Mouse (Mus musculus) c-Kit-positive CD71-negative TER-119-negative erythroid progenitor cells, embryonic 14.5 days (primary cell): ENCODE results near the gene Fgfr2.
"Not testable (repeated sequence)": the region's sequence is repeated elsewhere in the genome, so short reads cannot be mapped to it uniquely, and the experiment has no call there.

Experiments used
- DNase-seq: peaks from one replicate; pipeline ENCODE4 v3.0.0-alpha.2; 2013; ENCODE audit warnings: low read depth

Gene Fgfr2

DNA sequence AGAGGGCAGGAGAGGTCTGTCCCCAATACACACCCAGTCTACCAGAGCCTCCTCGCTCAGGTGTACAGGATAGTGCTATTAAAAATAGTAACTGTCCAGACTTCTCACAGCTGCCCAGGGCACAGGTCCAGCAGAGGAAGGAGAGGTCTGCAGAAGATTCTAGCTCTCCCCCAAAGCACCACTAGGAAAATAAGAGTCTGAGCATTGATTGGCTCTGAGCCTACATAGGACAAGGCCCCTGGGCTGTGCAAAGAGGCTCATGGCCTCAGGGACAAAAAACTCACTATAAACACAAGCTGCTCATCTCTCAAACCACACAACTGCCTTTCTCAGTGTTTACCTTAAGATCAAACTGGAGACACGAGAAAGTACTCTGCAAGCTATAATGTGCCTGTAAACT is 679.4 kb downstream of the Fgfr2 start:
- DNase-seq, result no peak

DNA sequence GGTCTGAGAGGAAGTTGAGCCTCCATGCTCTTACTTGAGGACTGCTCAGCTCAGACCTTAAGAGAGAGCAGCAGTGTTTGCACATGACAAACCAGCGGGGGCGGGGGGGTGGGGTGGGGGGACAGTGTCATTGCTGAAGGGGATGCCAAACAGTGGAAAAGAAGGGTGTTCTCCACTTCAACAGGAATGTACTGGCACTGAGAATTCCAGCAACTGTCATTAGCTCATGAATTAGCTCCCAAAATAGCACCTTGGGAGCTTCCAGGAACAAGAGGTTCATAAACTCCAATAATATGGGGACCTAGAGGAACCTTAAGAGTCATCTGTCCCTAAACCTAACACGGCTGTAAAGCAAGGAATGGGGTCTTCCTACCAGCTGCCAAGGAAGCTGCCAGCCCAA is 680.0 kb downstream of the Fgfr2 start:
- DNase-seq, result no peak

DNA sequence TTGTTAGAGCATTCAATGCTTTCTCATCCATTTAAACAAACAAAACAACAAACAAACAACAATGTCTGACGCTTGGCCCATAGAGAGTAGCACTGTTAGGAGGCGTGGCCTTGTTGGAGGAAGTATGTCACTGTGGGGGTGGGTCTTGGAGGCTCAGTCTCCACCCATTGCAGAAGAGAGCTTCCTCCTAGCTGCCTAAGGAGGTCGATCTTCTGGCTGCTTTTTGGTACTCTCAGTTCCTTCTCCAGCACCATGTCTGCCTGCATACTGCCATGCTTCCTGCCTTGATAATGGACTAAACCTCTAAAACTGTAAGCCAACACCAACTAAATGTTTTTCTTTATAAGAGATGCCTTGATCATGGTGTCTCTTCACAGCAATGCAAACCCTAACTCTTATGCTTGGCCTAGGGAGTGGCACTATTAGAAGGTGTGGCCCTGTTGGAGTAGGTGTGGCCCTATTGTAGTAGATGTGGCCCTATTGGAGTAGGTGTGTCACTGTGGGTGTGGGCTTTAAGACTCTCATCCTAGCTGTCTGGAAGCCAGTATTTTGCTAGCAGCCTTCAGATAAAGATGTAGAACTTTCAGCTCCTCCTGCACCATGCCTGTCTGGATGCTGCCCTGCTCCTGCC is 680.9 kb downstream of the Fgfr2 start:
- not testable (repeated sequence) for DNase-seq

DNA sequence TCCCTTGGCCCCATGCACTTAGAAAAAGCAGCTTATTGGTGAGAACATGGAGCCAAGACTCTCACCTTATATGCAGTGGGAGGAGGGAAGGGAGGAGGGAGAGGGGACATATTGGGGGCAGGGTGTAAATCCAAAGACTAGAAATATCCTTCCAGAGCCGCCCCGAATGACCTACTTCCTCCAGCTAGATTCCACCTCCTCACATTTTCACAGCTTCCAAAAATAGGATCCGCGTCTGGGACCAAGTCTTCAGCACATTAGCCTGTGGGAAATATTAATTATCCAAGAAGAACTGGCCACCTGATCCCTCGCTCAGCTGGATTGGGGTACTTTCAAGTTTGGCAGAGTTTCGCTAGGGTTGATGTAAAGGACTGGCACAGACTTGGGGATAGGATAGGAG is 683.2 kb downstream of the Fgfr2 start:
- DNase-seq, result no peak

DNA sequence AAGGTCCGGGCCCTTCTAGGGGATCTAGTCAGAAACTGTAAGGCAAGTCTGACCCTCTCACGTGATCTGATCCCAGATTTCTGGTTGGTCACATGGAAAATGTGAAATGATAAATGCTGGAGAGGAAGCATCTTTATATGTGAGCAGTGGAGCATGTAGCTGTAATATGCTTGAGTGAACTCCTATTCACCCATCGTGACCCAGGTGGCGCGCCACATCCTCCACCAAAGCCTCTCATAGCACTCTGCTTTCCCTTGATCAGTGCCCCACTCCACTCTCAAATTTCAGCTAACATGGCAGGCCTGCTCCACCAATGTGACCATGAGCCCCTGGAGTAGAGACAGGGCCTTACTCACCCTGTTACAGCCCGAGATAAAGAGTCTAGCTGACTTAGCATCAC is 685.1 kb downstream of the Fgfr2 start:
- no peak for DNase-seq

DNA sequence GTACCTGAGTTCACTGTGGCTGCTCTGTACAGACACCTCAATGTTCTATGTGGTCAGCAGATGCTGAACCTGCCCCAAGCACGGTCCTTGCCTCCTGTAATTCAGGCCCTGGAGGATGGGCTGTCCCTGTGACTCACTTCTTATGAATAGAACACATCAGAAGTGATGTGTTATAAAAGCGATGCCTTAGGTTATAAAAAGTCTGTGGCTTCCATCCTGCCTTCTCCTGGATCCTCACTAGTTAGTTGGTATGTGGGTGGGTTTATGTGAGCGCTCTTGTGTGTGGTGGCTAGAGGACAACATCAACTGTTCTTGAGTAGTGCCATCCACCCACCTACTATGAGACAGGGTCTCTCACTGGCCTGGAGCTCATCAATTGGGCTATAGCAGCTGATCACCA is 685.7 kb downstream of the Fgfr2 start:
- DNase-seq, result no peak

DNA sequence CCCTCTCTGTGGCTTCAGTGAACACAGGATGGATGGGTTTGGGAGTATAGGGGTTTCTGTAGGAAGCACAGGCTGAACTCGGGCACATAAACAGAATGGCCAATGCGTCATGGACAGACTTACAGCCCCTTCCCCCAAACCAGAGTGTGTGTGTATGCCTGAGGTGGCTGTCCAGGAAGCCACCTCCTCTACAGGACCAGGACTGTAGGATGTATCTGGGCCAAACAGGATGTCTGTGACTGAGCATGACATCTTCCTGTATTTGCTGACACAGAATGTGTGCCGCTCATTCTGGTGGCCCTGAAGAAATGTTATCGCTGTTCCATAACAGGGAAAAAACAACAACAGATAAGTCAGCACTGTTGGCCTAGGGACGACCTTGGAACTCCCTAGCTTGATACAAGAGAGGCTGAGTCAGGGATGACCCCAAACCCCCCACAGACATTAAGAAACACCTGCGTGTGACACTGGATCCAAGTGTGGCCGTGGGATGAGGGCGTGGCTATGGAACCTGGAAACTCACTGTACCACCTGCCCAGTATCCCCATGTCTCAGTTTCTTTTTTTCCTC is 687.6 kb downstream of the Fgfr2 start:
- no peak for DNase-seq

DNA sequence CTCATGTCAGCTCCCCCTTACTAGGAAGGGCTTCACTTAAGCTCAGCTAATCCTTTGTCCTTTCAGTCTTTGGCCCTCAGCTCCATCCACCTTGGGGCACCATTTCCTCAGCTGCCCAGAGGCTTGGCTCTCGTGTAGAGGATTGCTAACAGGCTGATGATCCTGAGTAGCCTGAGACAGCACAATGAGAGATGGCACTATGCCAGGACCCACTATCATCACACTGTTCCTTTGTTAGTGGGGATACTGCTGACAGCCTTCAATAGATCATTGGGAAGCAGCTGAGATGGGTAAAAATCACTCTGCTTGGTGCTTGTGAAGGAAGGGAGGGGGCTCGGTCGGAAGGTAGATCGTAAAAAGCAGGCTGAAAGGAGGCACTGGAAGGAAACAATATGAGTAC is 693.8 kb downstream of the Fgfr2 start:
- DNase-seq, result no peak

DNA sequence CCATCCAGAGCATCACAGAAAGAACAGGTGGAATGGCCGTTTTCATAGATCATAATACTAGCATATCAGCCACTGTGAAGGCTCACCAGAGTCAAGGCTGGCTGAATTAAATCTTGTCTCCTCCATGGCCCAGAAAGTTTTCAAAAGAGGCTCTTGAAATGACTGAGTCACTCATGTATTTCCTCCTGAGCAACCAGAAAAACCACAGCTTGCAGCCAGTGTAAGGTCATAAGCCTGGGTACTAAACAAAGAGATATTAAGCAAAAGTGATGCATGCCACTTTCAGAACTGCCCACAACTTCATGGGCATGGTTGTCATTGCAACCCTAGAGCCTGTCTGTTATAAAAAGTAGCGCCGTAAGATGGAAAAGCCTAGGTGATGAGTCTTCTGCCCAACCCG is 694.8 kb downstream of the Fgfr2 start:
- DNase-seq, result peak; percentile 23

DNA sequence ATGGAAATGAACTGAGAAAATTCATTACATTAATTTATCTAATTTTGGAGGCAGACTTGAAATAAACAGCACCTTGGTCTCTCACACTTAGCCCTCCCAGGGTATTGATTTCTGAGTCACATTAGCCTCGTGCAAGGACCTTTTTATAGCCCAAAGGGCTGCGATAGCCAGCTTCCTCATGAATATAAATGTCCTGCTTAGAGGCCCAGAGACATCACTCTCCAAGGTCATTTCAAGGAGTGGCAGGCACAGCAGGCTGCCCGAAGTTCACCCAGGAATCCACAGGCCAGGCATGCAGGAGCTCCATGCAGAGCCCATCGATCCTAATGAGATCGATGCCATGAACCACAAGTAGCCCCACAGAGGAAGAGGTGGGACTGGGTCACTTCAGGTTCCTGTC is 697.1 kb downstream of the Fgfr2 start:
- no peak for DNase-seq

DNA sequence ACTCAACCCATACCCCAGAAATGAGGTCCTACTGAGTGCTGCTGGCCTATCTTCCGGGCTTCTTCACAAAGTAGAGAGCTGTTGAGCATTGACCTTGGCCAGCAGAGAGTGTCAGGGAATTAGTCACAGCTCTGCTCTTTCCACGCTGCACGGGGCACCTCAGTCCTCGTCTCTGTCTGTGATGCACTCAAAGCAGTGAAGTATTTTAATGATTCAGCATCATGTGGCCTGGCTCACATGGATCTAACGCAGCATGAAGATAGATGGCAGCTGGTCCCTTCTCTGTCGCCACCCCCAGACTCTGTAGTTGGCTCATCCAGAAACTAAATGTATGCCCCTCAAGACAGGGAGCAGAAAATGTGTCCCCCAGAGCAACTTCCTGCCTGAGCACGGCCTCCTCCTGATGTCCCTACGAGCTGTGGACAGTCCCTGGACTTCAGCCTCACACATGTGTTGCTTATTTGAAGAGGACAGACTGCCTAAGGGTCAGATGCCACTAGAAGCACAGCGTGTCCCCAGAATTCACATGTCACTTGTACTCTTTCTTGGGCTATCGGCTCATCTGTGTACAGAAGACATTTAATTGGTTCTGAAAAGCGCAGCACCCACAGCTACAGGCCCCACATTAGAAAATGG is 697.7 kb downstream of the Fgfr2 start:
- DNase-seq, result no peak

DNA sequence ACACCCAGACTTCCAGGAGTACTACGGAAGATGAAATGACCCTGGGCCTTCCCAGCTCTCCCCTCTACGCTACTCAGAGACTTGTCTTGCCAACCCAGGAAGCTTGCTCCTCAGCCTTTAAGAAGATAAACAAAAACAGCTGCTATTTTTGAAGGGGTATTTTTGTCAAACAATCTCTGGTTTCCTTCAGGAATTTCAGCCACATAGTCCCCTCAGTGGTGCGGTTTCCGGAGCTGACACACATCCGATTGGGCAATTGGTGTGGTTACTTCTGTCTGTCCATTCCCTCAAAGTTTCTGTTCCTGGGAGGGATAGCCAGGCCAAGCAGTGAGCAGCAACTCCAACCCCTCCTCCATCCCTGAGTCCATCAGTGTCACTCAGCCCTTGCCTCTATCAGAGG is 699.6 kb downstream of the Fgfr2 start:
- no peak for DNase-seq

DNA sequence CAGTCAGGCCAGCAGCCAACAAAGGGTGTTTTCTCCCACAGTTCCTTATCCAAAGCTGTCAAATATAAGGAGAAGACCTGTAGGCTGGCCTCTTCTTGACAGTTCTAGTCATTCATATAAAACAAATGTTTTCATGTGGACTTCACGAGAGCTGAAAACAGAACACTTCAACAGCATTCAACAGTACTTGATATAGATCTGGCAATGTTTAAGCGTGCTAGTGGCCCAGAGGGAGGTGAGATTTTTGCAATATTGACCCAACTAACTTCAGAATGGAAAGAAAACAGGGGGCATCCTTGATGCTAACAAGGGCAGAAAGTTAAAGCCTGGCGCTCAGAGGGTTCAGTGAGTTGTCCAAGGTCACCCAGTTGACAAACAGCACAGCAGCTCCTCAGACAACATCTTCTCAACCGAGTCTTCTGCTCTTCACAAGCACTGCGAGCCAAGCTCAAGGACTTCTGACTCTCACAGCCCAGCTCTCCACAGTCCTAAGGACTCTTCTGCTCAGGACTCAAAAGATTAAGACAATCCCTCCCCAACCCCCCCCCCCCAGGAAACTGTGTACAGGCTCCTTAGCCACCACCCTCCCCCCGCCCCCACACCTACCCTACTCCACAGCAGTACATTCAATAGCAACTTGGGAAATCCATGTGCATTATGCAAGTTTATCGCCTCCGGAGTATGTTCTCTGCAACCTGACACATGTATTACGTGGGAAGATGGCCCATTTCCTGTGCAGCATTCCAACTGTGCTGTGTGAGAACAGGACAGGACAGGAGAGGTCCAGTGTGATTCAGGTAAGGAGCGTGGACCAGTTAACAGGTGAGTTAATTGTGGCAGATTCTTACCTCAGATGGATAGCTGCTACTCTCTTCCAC is 703.5 kb downstream of the Fgfr2 start:
- DNase-seq, result no peak

DNA sequence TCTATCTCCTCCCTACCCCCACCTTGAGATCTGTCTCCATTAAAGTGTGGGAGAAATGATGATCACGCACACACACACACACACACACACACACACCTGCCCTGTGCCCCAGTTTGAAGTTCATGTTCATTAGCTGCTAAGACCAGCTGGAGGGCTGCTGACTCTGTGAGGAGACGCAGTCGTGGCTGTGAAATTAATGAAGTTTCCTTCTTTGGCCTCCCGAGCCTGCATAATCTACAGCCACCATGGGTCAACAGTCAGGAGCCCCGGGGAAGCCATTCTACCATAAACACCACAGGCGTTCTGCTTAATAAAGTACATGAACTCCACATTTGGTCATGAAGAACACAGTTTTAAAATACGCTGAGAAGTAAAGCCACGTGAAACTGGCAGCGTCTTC is 706.3 kb downstream of the Fgfr2 start:
- DNase-seq, result no peak

DNA sequence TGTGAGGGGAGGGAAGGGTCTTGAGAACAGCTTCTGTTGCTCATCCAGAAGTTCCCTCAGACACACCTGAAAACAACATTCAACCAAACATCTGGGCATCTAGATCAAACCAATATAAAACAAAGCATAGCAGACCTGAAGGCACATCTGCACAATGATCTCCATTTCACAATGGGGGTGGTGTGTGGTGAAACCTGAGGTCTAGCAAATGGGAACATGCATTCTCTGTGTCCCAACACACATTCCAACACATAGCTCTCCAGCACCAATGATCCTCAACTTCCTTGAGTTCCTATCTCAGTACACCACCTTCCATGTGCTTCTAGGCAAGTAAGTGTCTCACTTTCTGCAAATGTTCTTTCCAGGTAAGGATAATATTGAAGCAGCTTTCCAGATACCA is 707.3 kb downstream of the Fgfr2 start:
- DNase-seq, result no peak

DNA sequence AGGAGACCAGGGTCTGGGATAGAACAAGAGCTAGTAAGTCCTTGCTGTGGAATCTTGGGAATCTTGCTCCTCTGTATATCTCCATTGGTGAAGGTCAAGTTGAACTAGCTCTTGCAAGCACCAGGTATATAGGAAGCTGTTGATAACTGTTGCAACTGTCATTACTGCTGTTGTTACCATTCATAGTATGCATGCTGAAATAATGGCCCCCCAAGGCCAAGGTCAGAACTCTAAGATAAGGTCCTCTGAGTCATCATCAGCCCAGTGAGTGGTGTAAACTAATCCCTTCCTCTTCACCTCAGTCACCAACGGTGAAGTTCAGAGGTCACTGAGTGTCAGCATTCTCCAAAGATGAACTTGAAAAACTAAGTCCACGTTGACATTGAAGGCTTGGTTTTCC is 710.6 kb downstream of the Fgfr2 start:
- no peak for DNase-seq

DNA sequence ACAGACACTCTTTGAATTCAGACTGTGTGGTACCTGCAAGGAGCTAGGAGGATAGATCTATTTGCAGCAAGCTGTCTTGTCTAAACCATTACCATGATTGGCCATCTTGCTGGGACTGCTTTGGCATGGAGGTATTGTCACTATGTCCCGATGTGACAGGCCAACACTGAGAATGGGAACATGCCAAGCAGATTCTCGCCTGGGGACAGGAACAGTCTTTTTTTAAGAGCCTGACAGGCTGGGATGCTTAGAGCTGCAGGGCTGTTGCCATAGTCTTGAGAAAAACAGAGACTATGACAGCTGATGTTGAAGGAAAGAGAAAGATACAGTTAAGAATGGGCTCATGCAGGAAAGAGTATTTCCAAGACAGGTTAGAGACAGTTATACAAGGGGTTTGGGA is 711.4 kb downstream of the Fgfr2 start:
- DNase-seq, result no peak

DNA sequence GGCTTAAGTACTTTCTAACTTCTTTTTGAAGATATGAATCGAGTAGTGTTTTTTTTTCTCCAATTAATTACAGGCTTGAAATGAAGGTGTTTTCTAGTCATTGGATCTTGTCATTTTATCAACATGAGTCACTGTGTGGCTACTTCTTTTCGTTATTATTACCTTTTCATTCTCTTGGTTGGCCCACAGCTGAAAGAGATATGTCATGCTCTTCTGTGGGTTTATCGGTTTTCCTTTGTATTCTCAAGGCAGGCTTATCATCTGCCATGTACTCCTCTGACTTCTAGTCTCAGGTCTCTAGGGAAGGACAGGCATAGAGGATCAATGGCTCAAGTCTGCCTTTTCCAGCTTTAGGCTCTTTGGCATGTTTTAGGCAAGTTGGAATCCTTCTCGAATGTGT is 712.2 kb downstream of the Fgfr2 start:
- no peak for DNase-seq

DNA sequence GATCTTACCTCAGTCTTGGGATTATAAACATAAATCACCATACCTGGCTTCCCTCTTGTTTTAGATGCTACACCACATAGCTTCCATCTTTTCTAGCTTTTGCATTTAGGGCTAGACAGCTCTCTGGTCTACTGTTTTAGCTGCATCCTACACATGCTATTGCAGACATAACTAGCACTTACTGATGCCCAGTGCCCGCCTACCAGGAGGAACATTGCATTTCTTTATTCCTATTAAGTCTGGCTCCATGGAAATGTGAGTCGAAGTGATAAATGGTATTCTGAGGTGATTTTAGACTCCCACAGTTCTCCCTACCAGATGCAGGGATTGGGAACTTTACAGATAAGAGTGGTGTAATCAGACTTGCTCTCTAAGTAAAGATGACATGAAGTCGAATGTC is 713.3 kb downstream of the Fgfr2 start:
- DNase-seq, result no peak

DNA sequence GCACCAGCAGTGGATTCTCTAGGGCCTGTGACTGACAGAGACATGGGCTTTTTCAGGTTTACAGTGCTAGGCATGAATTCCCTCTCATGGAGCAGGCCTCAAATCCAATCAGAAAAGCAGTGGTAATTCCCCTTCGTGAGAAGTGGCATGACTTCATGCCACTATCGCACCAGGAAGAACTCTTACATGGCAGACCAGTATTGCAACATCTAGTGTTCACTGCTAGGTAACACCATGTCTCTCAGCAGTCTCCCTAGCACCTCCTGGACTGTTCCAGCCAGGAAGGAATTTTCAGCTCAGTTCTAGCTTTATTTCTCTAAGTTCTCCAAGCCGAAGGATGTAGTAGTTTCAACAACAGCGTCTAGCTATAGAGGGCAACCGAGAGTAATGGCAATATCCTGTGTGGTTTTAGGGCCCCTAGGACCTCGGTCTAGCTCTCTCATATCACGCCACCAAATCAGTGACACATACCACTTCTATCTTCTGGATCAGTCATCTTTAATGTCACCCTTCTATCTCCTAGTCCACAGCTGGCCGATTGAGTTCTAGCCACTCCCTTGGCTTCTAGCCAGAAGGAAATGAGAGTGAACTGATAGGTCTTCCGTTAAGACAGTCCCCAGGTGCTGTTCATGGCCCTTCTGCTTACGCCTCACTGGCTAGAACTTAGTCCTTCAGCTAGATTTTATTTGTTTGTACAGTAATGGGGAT is 720.6 kb downstream of the Fgfr2 start:
- peak; percentile 69 for DNase-seq

DNA sequence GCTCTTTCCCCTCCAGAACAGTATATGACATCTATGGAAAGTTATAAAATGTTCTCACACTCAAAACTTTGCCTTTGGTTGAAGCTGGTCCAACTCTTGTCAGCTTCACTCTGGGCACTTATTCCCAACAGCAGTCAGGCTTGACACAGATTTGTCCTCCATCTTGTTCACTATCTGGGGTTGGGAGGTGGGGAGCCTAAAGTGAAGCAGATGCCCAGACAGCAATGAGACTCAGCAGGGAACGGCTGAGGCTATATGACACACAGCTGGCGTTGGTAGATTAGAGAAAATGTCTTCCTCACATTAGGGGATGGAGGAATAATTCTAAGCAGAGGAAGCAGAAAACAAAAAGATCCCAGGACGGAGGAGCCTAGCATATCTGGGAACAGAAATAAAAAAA is 724.7 kb downstream of the Fgfr2 start:
- DNase-seq, result no peak

DNA sequence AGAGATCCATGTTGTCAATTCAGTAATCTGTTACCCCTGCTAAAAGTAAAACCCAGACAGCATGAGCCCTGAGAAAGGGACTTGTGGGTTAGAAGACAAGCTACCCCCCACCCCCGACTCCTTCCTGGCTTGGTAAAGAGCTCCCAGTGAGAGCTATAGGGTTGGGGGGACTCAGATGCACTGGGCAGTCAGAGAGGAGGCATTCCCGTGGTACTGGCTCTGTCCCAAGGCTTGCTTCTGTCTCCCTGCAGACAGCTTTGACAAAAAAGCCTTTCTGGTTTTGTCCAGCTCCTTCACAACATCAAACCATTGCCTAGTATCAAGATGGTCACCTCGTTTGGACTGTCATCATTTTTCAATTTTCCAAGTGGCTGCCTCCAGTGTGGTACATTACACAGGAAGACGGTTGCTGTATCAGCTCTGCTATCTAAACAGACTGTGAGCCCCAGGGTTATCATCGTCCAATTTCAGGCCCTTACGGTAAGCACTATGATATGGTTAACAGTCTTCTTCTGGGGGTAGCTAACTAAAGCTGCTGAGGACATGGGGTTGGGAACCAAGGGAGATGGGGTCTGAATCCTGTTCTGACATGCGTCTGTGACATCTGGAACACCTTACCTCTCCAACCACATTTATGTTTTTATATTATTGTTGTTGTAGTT is 726.4 kb downstream of the Fgfr2 start:
- no peak for DNase-seq
